Mouse (Mus musculus) CD8-positive naive resting alpha-beta T cell, adult 57 days (primary cell): ENCODE results near the gene Aldoart2. TPM values are rescaled to one million over a fixed set of nuclear protein-coding genes. Genes with fewer than 3 reads are reported as not detected.

Experiments used
- total RNA-seq: library from RNA; stranded (reverse); gene quantifications from one replicate; pipeline ENCODE4 v1.2.4, GENCODE M21; 2023

Gene Aldoart2
- total RNA-seq, result not detected

DNA sequence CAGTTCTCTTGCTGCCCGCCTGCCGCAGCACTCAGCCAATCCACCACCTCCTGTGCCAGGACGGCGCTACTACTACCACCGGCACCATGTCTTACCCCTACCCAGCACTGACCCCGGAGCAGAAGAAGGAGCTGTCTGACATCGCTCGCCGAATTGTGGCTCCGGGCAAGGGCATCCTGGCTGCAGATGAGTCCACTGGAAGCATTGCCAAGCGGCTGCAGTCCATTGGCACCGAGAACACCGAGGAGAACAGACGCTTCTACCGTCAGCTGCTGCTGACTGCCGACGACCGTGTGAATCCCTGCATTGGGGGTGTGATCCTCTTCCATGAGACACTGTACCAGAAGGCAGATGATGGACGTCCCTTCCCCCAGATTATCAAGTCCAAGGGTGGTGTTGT lies at the start of gene Aldoart2:
Aldoart2 (plus strand) TSS at position 34 of the 400 bp plus-strand sequence.

DNA sequence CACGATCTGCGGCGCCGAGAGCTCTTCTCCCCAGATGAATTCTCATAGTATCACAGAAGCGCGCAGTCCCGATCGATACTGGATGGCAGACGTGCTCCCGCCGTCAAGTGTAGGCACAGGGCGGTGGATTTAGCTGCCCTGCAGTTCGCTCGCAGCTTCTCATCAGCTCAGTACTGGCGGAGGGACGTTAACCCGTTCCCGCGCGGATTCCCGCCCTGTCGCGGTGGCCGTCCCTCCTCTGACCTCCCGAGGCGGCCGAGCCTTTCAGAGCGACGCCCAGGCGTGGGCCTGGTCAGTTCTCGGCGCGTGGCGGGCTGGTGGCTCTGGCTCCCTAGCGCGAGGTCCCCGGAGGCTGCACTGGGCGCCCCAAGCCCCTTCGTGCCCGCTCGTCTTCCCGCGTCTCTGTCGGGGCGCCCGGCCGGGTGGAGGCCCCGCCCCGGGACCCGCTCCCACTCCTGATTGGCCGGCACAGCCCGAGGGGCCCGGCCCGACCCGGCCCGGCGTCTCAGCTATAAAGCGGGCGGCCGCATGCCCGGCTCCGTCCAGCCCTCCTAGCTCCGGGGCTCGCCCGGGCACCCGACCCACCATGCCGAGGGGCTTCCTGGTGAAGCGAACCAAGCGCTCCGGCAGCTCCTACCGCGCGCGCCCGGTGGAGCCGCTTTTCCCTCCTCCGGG lies 34.0 kb downstream of the Aldoart2 start, which contains the start of gene Insm2:
Insm2 (plus strand) TSS at position 541 of the 675 bp plus-strand sequence.

Other genes starting within 250 kb of the Aldoart2 start
- 92.4 TPM for gene Psma6, start 181.0 kb upstream of the Aldoart2 start, total RNA-seq
- gene Nfkbia, start 72.6 kb upstream of the Aldoart2 start, total RNA-seq, result 154 TPM
- gene Insm2, start 34.2 kb downstream of the Aldoart2 start, total RNA-seq, result not detected